Comparison of ENCODE assay signal across 7 mouse cellular contexts in genomic region chr2:85266813-85267212, GRCm38 (mm10).
DNase-seq lines count a peak whose midpoint lies in the region.
"Not testable (repeated sequence)": the region's sequence is repeated elsewhere in the genome, so short reads cannot be mapped to it uniquely, and the experiment has no call there.

No protein-coding gene starts in this region.

- intact Hi-C loops in gastrocnemius, postnatal 14 days (cut with DNase I; ENCODE audit: low total_unique reads), result not testable (repeated sequence)

- DNase-seq in ES-CJ7 (ENCODE audit: low read depth, low spot score) (peak; percentile 13), ZHBTc4 (ENCODE audit: low read depth, low spot score) (peak; percentile 23)
- DNase-seq in cerebellum, postnatal 25 days, result peak; percentile 10 to 27
- peak; percentile 7 for DNase-seq in gastrocnemius, postnatal 14 days
- DNase-seq in heart, adult 9 months (ENCODE audit: low spot score in 2 of 2), result peak; percentile 8 to 42
- peak; percentile 7 to 37 for DNase-seq in kidney, postnatal 25 days
- peak; percentile 57 for DNase-seq in testis, postnatal 10 days (ENCODE audit: low spot score)

Comparison
In these comparisons a context has a peak if more than half of its experiments do, and no peak if none do; other contexts are left out.
1. Peak in every context shown above with its lines: DNase-seq.
2. DNase-seq: peak in every context shown above with its lines; median percentile 57 in testis, postnatal 10 days; 25 in heart, adult 9 months; 23 in ZHBTc4; 22 in kidney, postnatal 25 days; 18 in cerebellum, postnatal 25 days; 13 in ES-CJ7; 7 in gastrocnemius, postnatal 14 days.